Mouse (Mus musculus) hindbrain, embryonic 11.5 days (tissue): ENCODE results near the gene Asgr2. TPM values are rescaled to one million over a fixed set of nuclear protein-coding genes. Genes with fewer than 3 reads are reported as not detected.

ENCODE experiments used
- polyA plus RNA-seq: library from polyadenylated mRNA; unstranded; fragments of >200 nt; fragmentation: Nextera tagmentation; extraction: Ambion mirVana; gene quantifications from 2 replicates; pipeline ENCODE4 v1.2.1, GENCODE M21; 2014

The Asgr2 gene
- polyA plus RNA-seq, 1 experiment from 2014 or later = not detected

Other genes with a start within 250 kb of the Asgr2 start
- gene Plscr3, start 246.3 kb upstream of the Asgr2 start, polyA plus RNA-seq = 62.2 and 62.6 TPM in 2 replicates
- gene Tnk1, start 233.9 kb upstream of the Asgr2 start, polyA plus RNA-seq = 0.52 TPM in 1 of 2 replicates, not detected in the other
- gene Tmem95, start 214.6 kb upstream of the Asgr2 start, polyA plus RNA-seq = not detected in 2 replicates
- gene Kctd11, start 211.2 kb upstream of the Asgr2 start, polyA plus RNA-seq = 2.3 and 2.4 TPM in 2 replicates
- gene Acap1, start 197.1 kb upstream of the Asgr2 start, polyA plus RNA-seq = 0.45 and 1.4 TPM in 2 replicates
- 14.5 and 14.7 TPM in 2 replicates for gene 2810408A11Rik, start 191.7 kb upstream of the Asgr2 start, polyA plus RNA-seq
- gene Neurl4, start 191.6 kb upstream of the Asgr2 start, polyA plus RNA-seq = 15.0 and 20.6 TPM in 2 replicates
- 84.3 and 89.0 TPM in 2 replicates for gene Gps2, start 178.8 kb upstream of the Asgr2 start, polyA plus RNA-seq
- 1,842 and 1,860 TPM in 2 replicates for gene Eif5a, start 170.7 kb upstream of the Asgr2 start, polyA plus RNA-seq
- 3.1 and 4.8 TPM in 2 replicates for gene Ybx2, start 156.8 kb upstream of the Asgr2 start, polyA plus RNA-seq
- 7.9 and 9.6 TPM in 2 replicates for gene Slc2a4, start 144.5 kb upstream of the Asgr2 start, polyA plus RNA-seq
- gene Cldn7, start 127.9 kb upstream of the Asgr2 start, polyA plus RNA-seq = 8.2 and 8.4 TPM in 2 replicates
- gene Ctdnep1, start 111.5 kb upstream of the Asgr2 start, polyA plus RNA-seq = 23.8 and 26.8 TPM in 2 replicates
- 154 and 163 TPM in 2 replicates for gene Elp5, start 110.1 kb upstream of the Asgr2 start, polyA plus RNA-seq
- gene Gabarap, start 101.5 kb upstream of the Asgr2 start, polyA plus RNA-seq = 621 and 643 TPM in 2 replicates
- 56.7 and 57.5 TPM in 2 replicates for gene Phf23, start 96.9 kb upstream of the Asgr2 start, polyA plus RNA-seq
- gene Dvl2, start 92.0 kb upstream of the Asgr2 start, polyA plus RNA-seq = 24.6 and 27.2 TPM in 2 replicates
- gene Acadvl, start 77.2 kb upstream of the Asgr2 start, polyA plus RNA-seq = 45.1 and 52.1 TPM in 2 replicates
- 13.2 and 18.7 TPM in 2 replicates for gene Dlg4, start 75.7 kb upstream of the Asgr2 start, polyA plus RNA-seq
- gene Asgr1, start 38.6 kb upstream of the Asgr2 start, polyA plus RNA-seq = 0.29 and 0.40 TPM in 2 replicates
- 0.42 TPM in 1 of 2 replicates, not detected in the other for gene Mgl2, start 37.7 kb downstream of the Asgr2 start, polyA plus RNA-seq
- 0.32 and 1.4 TPM in 2 replicates for gene Clec10a, start 63.6 kb downstream of the Asgr2 start, polyA plus RNA-seq
- 0.40 and 0.51 TPM in 2 replicates for gene Slc16a11, start 120.1 kb downstream of the Asgr2 start, polyA plus RNA-seq
- gene Slc16a13, start 128.4 kb downstream of the Asgr2 start, polyA plus RNA-seq = 10.9 and 14.3 TPM in 2 replicates
- gene Bcl6b, start 137.2 kb downstream of the Asgr2 start, polyA plus RNA-seq = 5.0 and 5.9 TPM in 2 replicates
- 229 and 230 TPM in 2 replicates for gene 0610010K14Rik, start 145.3 kb downstream of the Asgr2 start, polyA plus RNA-seq
- gene Gm21988, start 147.2 kb downstream of the Asgr2 start, polyA plus RNA-seq = 10.2 and 11.6 TPM in 2 replicates
- 146 and 147 TPM in 2 replicates for gene Rnasek, start 147.2 kb downstream of the Asgr2 start, polyA plus RNA-seq
- 3.5 and 3.7 TPM in 2 replicates for gene Alox12, start 162.7 kb downstream of the Asgr2 start, polyA plus RNA-seq
- not detected in 2 replicates for gene Alox12e, start 230.0 kb downstream of the Asgr2 start, polyA plus RNA-seq